Mouse (Mus musculus) urinary bladder, postnatal 0 days (tissue): Measurements from ENCODE around the gene C330007P06Rik. TPM values are rescaled to one million over a fixed set of nuclear protein-coding genes. Genes with fewer than 3 reads are reported as not detected.

Experiments used
- polyA plus RNA-seq: library from polyadenylated mRNA; unstranded; fragments of >200 nt; fragmentation: Nextera tagmentation; extraction: Ambion mirVana; gene quantifications from 2 replicates; pipeline ENCODE4 v1.2.1, GENCODE M21; 2015

C330007P06Rik gene
- 14.6 and 18.1 TPM in 2 replicates for polyA plus RNA-seq

GRCm38 (mm10) chrX:36873765-36874164 lies at the start of gene C330007P06Rik, which contains the start of gene Ube2a:
Gene C330007P06Rik, minus strand, starts transcription at chrX:36874111.
Gene Ube2a, plus strand, starts transcription at chrX:36873900.

GRCm38 (mm10) chrX:36902321-36903114 lies 28.6 kb upstream of the C330007P06Rik start, which contains the start of gene Nkrf:
Gene Nkrf, minus strand, starts transcription at chrX:36902899.

GRCm38 (mm10) chrX:36795424-36796162 lies 78.3 kb downstream of the C330007P06Rik start, which contains the start of gene Slc25a5:
Gene Slc25a5, plus strand, starts transcription at chrX:36795651.

Other genes starting within 250 kb of the C330007P06Rik start
- 2.8 and 3.1 TPM in 2 replicates for gene Akap17b, start 228.7 kb downstream of the C330007P06Rik start, polyA plus RNA-seq
- gene Slc25a43, start 130.5 kb downstream of the C330007P06Rik start, polyA plus RNA-seq = 3.0 and 4.6 TPM in 2 replicates
- 536 and 563 TPM in 2 replicates for gene Slc25a5, start 78.5 kb downstream of the C330007P06Rik start, polyA plus RNA-seq
- 148 and 150 TPM in 2 replicates for gene Ube2a, start 211 bp downstream of the C330007P06Rik start, polyA plus RNA-seq
- gene Nkrf, start 28.8 kb upstream of the C330007P06Rik start, polyA plus RNA-seq = 0.67 and 0.70 TPM in 2 replicates
- gene Sept6, start 117.7 kb upstream of the C330007P06Rik start, polyA plus RNA-seq = 7.7 and 8.8 TPM in 2 replicates
- gene Sowahd, start 174.7 kb upstream of the C330007P06Rik start, polyA plus RNA-seq = not detected in 2 replicates
- gene Rpl39, start 211.3 kb upstream of the C330007P06Rik start, polyA plus RNA-seq = 542 and 608 TPM in 2 replicates
- gene Upf3b, start 236.2 kb upstream of the C330007P06Rik start, polyA plus RNA-seq = 8.7 and 9.7 TPM in 2 replicates